Mouse (Mus musculus): ENCODE results near the gene Pemt. TPM values are rescaled to one million over a fixed set of nuclear protein-coding genes. Genes with fewer than 3 reads are reported as not detected.

The Pemt gene
- polyA plus RNA-seq, 1 experiment from 2014 or later = 8.8 TPM

- Histone ChIP-seq H3K9ac (no peak overlapping the region), H3K4me1 (ENCODE audit: insufficient read depth) (no peaks in the 10 kb centered on the region), H3K4me2 (no peak overlapping the region), H3K36me3 (ENCODE audit: insufficient read depth) (no peaks in the 10 kb centered on the region), H3K27ac (ENCODE audit: low read depth) (no peak overlapping the region), H3K4me3 (ENCODE audit: low read depth, low read length) (no peak overlapping the region), H3K27me3 (ENCODE audit: insufficient read depth, low read length) (no peaks in the 10 kb centered on the region), H3K9me3 (ENCODE audit: low read depth, low read length) (no peaks in the 10 kb centered on the region)
- ATAC-seq (ENCODE audit: insufficient read depth) (no peak), DNase-seq (no peak)
- TF ChIP-seq CTCF (IDR thresholded peaks at IDR 0.05; ENCODE audit: low read depth) = no peak
- 25% methylated on average over 2 of the region's 2 CpGs for WGBS
Measured at GRCm38 (mm10) chr11:59937615-59938014, 108.7 kb downstream of the Pemt start.

DNA sequence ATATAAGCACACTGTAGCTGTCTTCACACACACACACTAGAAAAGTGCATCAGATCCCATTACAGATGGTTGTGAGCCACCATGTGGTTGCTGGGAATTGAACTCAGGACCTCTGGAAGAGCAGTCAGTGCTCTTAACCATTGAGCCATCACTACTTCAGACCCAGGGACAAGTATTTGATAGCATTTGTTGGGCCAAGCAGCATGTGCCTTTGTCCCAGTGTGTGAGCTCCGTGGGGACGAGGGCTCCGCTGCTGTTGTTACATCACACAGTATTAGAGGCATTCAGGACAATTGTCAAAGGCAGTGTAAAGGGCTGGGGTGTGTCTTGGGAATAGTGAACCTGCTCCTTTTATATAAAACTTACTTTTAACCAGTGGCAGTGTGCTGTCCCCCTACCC is 109.3 kb downstream of the Pemt start:
- 73% methylated on average over 3 of the region's 3 CpGs for WGBS
- no peak for TF ChIP-seq CTCF (IDR thresholded peaks at IDR 0.05; ENCODE audit: low read depth)
- no peaks in the 10 kb centered on the region for H3K36me3 ChIP-seq (ENCODE audit: insufficient read depth)
- no peaks in the 10 kb centered on the region for H3K27me3 ChIP-seq (ENCODE audit: insufficient read depth, low read length)
- H3K9me3 ChIP-seq (ENCODE audit: low read depth, low read length) = no peaks in the 10 kb centered on the region
- no peak overlapping the region for H3K4me3 ChIP-seq (ENCODE audit: low read depth, low read length)
- ATAC-seq (ENCODE audit: insufficient read depth) (no peak), DNase-seq (no peak)
- H3K4me1 ChIP-seq (ENCODE audit: insufficient read depth) = no peaks in the 10 kb centered on the region
- H3K27ac ChIP-seq (ENCODE audit: low read depth) = no peak overlapping the region
- H3K9ac ChIP-seq = no peak overlapping the region
- H3K4me2 ChIP-seq = no peak overlapping the region

DNA sequence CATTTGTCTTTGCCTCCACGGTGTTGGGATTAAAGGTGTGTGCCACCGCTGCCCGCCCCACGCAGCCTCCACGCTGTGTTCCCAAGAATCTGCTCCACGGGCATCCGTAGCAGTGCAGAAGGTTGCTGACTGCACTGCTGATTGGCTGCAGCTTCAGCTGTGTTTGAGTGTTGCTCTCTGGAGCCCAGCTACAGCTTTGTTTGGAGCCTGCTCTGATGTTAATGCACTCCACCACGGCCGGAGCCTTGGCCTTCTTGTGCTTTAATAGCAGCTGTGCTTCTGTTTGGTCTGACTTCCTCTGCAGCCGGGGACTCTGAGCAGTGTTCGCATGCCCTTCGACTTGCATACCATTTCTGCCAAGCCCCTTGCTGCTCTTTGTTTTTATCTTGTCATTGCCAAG is 112.3 kb downstream of the Pemt start:
- H3K27ac ChIP-seq (ENCODE audit: low read depth) = no peak overlapping the region
- no peak overlapping the region for H3K4me2 ChIP-seq
- DNase-seq (peak; percentile 35), ATAC-seq (ENCODE audit: insufficient read depth) (no peak)
- no peaks in the 10 kb centered on the region for H3K4me1 ChIP-seq (ENCODE audit: insufficient read depth)
- TF ChIP-seq CTCF (IDR thresholded peaks at IDR 0.05; ENCODE audit: low read depth) = no peak
- 34% methylated on average over 12 of the region's 12 CpGs for WGBS
- H3K36me3 ChIP-seq (ENCODE audit: insufficient read depth) = no peaks in the 10 kb centered on the region
- no peak overlapping the region for H3K4me3 ChIP-seq (ENCODE audit: low read depth, low read length)
- H3K9ac ChIP-seq = no peak overlapping the region
- H3K27me3 ChIP-seq (ENCODE audit: insufficient read depth, low read length) = no peaks in the 10 kb centered on the region
- no peaks in the 10 kb centered on the region for H3K9me3 ChIP-seq (ENCODE audit: low read depth, low read length)

DNA sequence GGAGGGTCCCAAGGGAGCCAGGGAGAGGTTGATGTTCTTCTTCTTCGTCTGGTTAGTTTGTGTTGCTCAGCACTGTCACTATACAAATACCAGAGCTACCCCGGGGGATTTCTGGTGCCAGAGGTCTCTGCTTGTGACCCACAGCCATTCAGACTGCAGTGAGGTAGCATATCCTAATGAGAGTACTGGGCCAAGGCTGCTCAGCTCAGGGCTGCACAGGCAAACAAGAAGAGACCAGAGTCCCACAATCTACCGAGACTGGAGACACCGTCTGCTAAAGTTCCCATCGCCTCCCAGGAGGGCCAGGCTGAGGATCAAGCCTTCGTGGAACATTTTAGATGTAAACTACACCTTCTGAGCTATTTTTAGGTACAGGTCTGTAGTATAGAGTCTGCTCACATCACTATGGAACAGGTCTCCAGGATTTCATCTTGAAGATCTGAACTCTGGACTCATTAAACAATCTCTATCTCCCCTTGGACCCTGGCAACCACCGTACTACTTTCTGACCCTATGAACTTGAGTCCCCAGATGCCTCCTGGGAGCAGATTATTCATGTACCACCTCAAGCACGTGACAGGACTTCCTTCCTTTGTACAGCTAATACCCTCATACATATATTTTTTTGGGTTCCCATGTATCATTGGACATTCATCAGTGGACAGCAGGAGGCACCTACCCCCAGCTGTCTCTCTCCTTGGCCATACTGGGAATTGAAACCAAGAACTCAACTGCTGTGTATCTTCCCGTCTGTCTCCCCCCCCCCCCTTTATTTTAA is 113.5 kb downstream of the Pemt start:
- ATAC-seq (ENCODE audit: insufficient read depth) = no peak
- Histone ChIP-seq H3K9me3 (ENCODE audit: low read depth, low read length) (no peaks in the 10 kb centered on the region), H3K4me1 (ENCODE audit: insufficient read depth) (no peaks in the 10 kb centered on the region), H3K27me3 (ENCODE audit: insufficient read depth, low read length) (no peaks in the 10 kb centered on the region), H3K4me2 (no peak overlapping the region), H3K27ac (ENCODE audit: low read depth) (no peak overlapping the region), H3K9ac (no peak overlapping the region), H3K4me3 (ENCODE audit: low read depth, low read length) (no peak overlapping the region), H3K36me3 (ENCODE audit: insufficient read depth) (no peaks in the 10 kb centered on the region)
- 55% methylated on average over 9 of the region's 9 CpGs for WGBS
- no peak for DNase-seq
- no peak for TF ChIP-seq CTCF (IDR thresholded peaks at IDR 0.05; ENCODE audit: low read depth)

DNA sequence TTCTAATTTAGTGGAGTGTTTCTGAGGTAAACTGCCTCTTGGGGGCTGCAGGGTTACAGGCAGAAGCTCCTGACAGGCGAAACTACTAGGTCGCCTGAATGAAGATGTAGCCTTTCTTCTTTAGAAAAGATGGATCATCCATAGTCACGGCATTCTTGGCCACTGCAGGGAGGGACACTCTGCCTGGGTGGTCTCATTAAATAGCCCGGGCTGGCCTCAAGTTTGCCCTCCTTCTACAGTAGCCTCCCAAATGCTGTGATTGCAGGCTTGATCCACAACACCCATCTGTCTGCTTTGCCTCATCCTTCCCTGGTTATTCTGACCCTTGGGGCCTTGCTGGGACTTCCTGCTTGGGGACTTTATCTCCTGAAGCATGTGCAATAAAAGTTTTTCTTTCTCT is 116.3 kb downstream of the Pemt start:
- H3K36me3 ChIP-seq (ENCODE audit: insufficient read depth) = no peaks in the 10 kb centered on the region
- 38% methylated on average over 4 of the region's 4 CpGs for WGBS
- DNase-seq = no peak
- no peak overlapping the region for H3K27ac ChIP-seq (ENCODE audit: low read depth)
- H3K9me3 ChIP-seq (ENCODE audit: low read depth, low read length) = no peaks in the 10 kb centered on the region
- no peak for ATAC-seq (ENCODE audit: insufficient read depth)
- no peaks in the 10 kb centered on the region for H3K27me3 ChIP-seq (ENCODE audit: insufficient read depth, low read length)
- no peaks in the 10 kb centered on the region for H3K4me1 ChIP-seq (ENCODE audit: insufficient read depth)
- no peak for TF ChIP-seq CTCF (IDR thresholded peaks at IDR 0.05; ENCODE audit: low read depth)
- H3K4me2 ChIP-seq = no peak overlapping the region
- no peak overlapping the region for H3K4me3 ChIP-seq (ENCODE audit: low read depth, low read length)
- H3K9ac ChIP-seq = no peak overlapping the region

GRCm38 (mm10) chr11:59921265-59921664 is 125.0 kb downstream of the Pemt start:
- Histone ChIP-seq H3K4me3 (ENCODE audit: low read depth, low read length) (no peak overlapping the region), H3K4me2 (peak overlapping the region; percentile 36), H3K9me3 (ENCODE audit: low read depth, low read length) (no peaks in the 10 kb centered on the region), H3K27me3 (ENCODE audit: insufficient read depth, low read length) (no peaks in the 10 kb centered on the region), H3K27ac (ENCODE audit: low read depth) (no peak overlapping the region), H3K4me1 (ENCODE audit: insufficient read depth) (0 out of 2 replicates have a peak, but pooled peaks cover 4% of the 10 kb centered on the region), H3K9ac (no peak overlapping the region), H3K36me3 (ENCODE audit: insufficient read depth) (no peaks in the 10 kb centered on the region)
- DNase-seq (peak; percentile 64), ATAC-seq (ENCODE audit: insufficient read depth) (peak; percentile 52; the same call in 1 of the 2 replicates)
- 13% methylated on average over 7 of the region's 7 CpGs for WGBS
- TF ChIP-seq CTCF (IDR thresholded peaks at IDR 0.05; ENCODE audit: low read depth) = no peak

Other genes starting within 250 kb of the Pemt start
- gene Flcn, start 236.5 kb downstream of the Pemt start, polyA plus RNA-seq (2014; fragmentation: Nextera tagmentation; extraction: Ambion mirVana) = 26.1 and 26.2 TPM in 2 replicates
- gene Nt5m, start 207.0 kb downstream of the Pemt start, polyA plus RNA-seq (2014; fragmentation: Nextera tagmentation; extraction: Ambion mirVana) = 35.2 and 35.4 TPM in 2 replicates
- 224 and 228 TPM in 2 replicates for gene Cops3, start 206.7 kb downstream of the Pemt start, polyA plus RNA-seq (2014; fragmentation: Nextera tagmentation; extraction: Ambion mirVana)
- 48.9 and 50.4 TPM in 2 replicates for gene Med9, start 98.3 kb downstream of the Pemt start, polyA plus RNA-seq (2014; fragmentation: Nextera tagmentation; extraction: Ambion mirVana)
- gene Rasd1, start 81.5 kb downstream of the Pemt start, polyA plus RNA-seq (2014; fragmentation: Nextera tagmentation; extraction: Ambion mirVana) = 1.7 and 2.2 TPM in 2 replicates
- gene Rai1, start 58.5 kb upstream of the Pemt start, polyA plus RNA-seq (2014; fragmentation: Nextera tagmentation; extraction: Ambion mirVana) = 31.8 and 37.8 TPM in 2 replicates
- 73.9 and 77.2 TPM in 2 replicates for gene Srebf1, start 176.1 kb upstream of the Pemt start, polyA plus RNA-seq (2014; fragmentation: Nextera tagmentation; extraction: Ambion mirVana)